Mouse (Mus musculus) stomach, embryonic 16.5 days (tissue): ENCODE data around the gene Mpzl1. TPM values are rescaled to one million over a fixed set of nuclear protein-coding genes. Genes with fewer than 3 reads are reported as not detected.

Source experiments
- polyA plus RNA-seq: library from polyadenylated mRNA; unstranded; fragments of >200 nt; fragmentation: Nextera tagmentation; extraction: Ambion mirVana; gene quantifications from 2 replicates; pipeline ENCODE4 v1.2.1, GENCODE M21; 2015

Mpzl1 gene
- polyA plus RNA-seq, 1 experiment from 2014 or later: 140 TPM

Other genes starting within 250 kb of the Mpzl1 start
- 16.2 and 17.5 TPM in 2 replicates for gene Dcaf6, start 174.1 kb downstream of the Mpzl1 start, polyA plus RNA-seq
- gene Mpc2, start 173.9 kb downstream of the Mpzl1 start, polyA plus RNA-seq: 141 and 184 TPM in 2 replicates
- 0.04 TPM in 1 of 2 replicates, not detected in the other for gene Adcy10, start 149.4 kb downstream of the Mpzl1 start, polyA plus RNA-seq
- 42.1 and 44.4 TPM in 2 replicates for gene Rcsd1, start 75.2 kb upstream of the Mpzl1 start, polyA plus RNA-seq
- gene Creg1, start 129.2 kb upstream of the Mpzl1 start, polyA plus RNA-seq: 90.4 and 90.6 TPM in 2 replicates
- 0.36 and 0.52 TPM in 2 replicates for gene Cd247, start 154.1 kb upstream of the Mpzl1 start, polyA plus RNA-seq